Mouse (Mus musculus) bone marrow, adult 2 months (tissue): ENCODE data around the gene 1700003E16Rik. TPM values are rescaled to one million over a fixed set of nuclear protein-coding genes. Genes with fewer than 3 reads are reported as not detected.
A peak's percentile ranks its signal among the peaks of the same experiment; 100 is the strongest.

Experiments used
- H3K27ac ChIP-seq: fragments of 200-500 bp; 2 replicates; pipeline ENCODE4 v1.5.1; 2012; ENCODE audit warnings: low read depth, mild to moderate bottlenecking, control low read depth, inconsistent platforms, low read length; ENCODE audit not compliant: control insufficient read depth, poor library complexity, insufficient read depth
- H3K4me1 ChIP-seq: fragments of 200-500 bp; 2 replicates; pipeline ENCODE4 v1.6.1; 2011; ENCODE audit warnings: low read length; ENCODE audit not compliant: control insufficient read depth, insufficient read depth
- H3K4me3 ChIP-seq: fragments of 200-500 bp; replicated peaks from 2 replicates; pipeline ENCODE3; 2011; ENCODE audit warnings: mild to moderate bottlenecking, low read depth, low read length, control low read depth; ENCODE audit not compliant: control insufficient read depth
- CTCF ChIP-seq: fragments of 200-500 bp; IDR thresholded peaks from 2 replicates; pipeline ENCODE4 v1.5.1; 2011; ENCODE audit warnings: low read length, control low read depth; ENCODE audit not compliant: control insufficient read depth, insufficient read depth
- POLR2A ChIP-seq: fragments of 200-500 bp; IDR thresholded peaks from 2 replicates; pipeline ENCODE4 v1.6.1; 2011; ENCODE audit warnings: low read depth, mild to moderate bottlenecking, control low read depth, low read length, borderline replicate concordance; ENCODE audit not compliant: control insufficient read depth
- WGBS: fragments of 180-500 bp; shearing (Covaris S2); methylation state at CpG from one replicate; pipeline ENCODE4 v1.1.7; 2018; 5-methylcytosine and 5-hydroxymethylcytosine counted together
- polyA plus RNA-seq: library from polyadenylated mRNA; stranded (reverse); fragments of >200 nt; gene quantifications from 2 replicates; pipeline ENCODE4 v1.2.4, GENCODE M21; 2011; ENCODE audit warnings: low replicate concordance; ENCODE audit not compliant: missing spikeins, insufficient read depth, insufficient read length

1700003E16Rik gene
- polyA plus RNA-seq, 1 experiment: not detected

DNA sequence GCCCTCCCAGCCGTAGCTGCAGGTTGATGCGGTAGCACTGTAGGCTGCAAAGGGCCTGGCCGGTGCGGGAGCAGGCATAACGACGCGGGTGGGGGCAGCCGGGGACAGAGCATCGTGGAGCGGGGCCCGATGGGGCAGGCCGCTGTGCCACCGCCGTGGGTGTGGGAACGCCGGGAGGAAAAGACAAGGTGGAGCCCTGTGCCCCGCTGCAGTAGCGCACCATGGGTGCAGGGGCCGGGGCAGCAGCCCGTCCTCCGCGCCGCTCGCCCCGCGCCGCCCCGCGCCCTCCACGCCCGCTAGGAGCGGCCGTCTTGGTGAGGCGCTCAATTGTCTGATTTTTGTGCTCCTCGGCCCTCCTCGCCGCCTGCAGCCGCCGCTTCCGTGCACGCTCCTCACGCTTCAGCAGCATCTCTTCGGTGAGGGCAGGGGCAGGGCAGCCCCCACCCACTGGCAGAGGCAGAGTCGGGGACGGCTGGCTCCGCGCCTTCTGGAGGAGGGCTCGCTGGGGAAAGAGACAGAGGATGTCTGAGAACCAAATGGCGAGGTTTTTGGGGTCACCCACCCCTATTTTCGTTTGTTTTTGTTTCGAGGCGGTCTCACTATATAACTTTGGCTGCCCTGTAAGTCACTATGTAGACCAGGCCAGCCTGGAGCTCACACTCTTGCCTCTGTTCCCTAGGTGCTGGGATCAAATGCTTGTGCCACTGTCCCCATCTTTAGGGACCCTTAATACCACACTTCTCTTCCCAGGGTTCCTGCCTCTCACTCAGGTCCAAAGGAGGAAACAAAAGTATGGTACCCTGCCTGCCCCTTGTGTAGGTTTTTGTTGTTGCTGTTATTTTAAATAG, 34.1 kb upstream of the 1700003E16Rik start:
- peak overlapping the region; percentile 62 for H3K4me3 ChIP-seq
- peaks cover 3% of the 10 kb centered on the region; the same call in 1 of the 2 replicates for H3K4me1 ChIP-seq
- H3K27ac ChIP-seq: peak overlapping the region; percentile 89
- TF ChIP-seq POLR2A (peak; percentile 10; the same call in 1 of the 2 replicates), CTCF (no peak)
- WGBS: 5% methylated on average over 52 of the region's 52 CpGs

GRCm38 (mm10) chr6:83122961-83123360, 33.2 kb upstream of the 1700003E16Rik start:
- 98% methylated on average over 5 of the region's 5 CpGs for WGBS
- TF ChIP-seq CTCF (no peak), POLR2A (no peak)
- Histone ChIP-seq H3K4me3 (no peak overlapping the region), H3K4me1 (peaks cover 3% of the 10 kb centered on the region; the same call in 1 of the 2 replicates), H3K27ac (no peak overlapping the region)

DNA sequence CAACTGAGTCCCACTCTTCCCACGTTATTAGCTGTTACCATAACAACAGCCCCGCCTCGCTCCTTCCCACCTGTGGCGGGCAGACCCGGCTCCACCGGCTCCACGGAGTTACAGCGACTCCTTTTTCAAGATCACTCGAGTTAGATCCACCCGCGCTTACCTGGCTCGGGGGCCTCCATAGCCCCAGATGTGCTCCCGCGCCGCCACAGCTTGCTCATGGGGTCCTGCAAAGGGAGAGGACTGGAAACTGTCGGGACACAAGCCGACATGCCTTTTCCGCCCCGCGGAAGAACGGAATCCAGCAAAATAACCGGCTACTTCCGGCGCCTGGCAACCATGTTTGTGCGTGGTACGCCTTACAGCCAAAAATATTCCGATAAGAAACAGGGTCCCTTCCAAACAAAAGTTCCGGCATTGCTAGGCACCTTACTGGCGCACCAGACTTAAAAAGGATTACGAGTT, 31.3 kb upstream of the 1700003E16Rik start:
- Histone ChIP-seq H3K27ac (peak overlapping the region; percentile 80), H3K4me3 (peak overlapping the region; percentile 89), H3K4me1 (peaks cover under 1% of the 10 kb centered on the region; the same call in 1 of the 2 replicates)
- under 1% methylated on average over 30 of the region's 30 CpGs for WGBS
- TF ChIP-seq POLR2A (peak; percentile 73; the same call in 1 of the 2 replicates), CTCF (no peak)

DNA sequence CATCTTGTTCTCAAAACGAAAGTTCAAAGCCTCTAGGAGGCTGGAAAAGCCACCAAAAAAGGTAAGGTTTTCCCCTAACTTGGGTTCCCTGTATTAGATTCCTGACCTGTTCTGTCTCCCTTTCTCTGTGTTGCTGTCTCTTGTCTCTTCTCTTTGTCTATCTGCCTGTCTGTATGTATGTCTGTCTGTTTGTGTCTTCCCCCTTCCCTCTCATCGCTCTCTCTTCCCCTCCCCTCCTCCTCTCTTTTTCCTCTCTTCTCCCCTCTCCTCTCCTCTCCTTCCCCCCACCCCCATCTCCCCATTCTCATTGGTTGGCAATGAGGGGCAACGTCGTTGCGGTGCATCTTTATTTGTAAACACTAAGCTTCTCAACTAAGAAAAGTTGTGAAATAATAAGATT, 30.9 kb upstream of the 1700003E16Rik start, which contains the start of gene Ino80b:
Gene Ino80b (minus strand): TSS at position 101 of the 400 bp plus-strand sequence.
- H3K4me3 ChIP-seq: peak within 1 kb of the TSS; percentile 89
- peak within 1 kb of the TSS; percentile 80 for H3K27ac ChIP-seq
- 33% methylated on average over 5 of the region's 5 CpGs for WGBS
- TF ChIP-seq POLR2A: no peak
- TF ChIP-seq CTCF: no peak
- no peaks in the 10 kb centered on the region; the same call in 1 of the 2 replicates for H3K4me1 ChIP-seq

DNA sequence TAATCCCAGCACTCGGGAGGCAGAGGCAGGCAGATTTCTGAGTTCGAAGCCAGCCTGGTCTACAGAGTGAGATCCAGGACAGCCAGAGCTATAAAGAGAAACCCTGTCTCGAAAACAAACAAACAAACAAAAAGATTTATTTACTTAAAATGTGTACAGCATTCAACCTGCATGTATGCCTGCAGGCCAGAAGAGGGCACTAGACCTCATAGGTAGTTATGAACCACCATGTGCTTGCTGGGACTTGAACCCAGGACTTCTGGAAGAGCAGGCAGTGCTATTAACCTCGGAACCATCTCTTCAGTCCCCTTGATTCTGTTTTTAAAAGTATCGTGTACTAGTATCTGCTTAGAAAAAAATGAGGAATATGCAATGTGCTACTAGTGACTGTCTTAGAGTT, 28.8 kb upstream of the 1700003E16Rik start:
- Histone ChIP-seq H3K4me1 (peaks cover 2% of the 10 kb centered on the region; the same call in 1 of the 2 replicates), H3K27ac (no peak overlapping the region), H3K4me3 (no peak overlapping the region)
- TF ChIP-seq CTCF (peak; percentile 25; the same call in 1 of the 2 replicates), POLR2A (no peak)
- 88% methylated on average over 5 of the region's 5 CpGs for WGBS

DNA sequence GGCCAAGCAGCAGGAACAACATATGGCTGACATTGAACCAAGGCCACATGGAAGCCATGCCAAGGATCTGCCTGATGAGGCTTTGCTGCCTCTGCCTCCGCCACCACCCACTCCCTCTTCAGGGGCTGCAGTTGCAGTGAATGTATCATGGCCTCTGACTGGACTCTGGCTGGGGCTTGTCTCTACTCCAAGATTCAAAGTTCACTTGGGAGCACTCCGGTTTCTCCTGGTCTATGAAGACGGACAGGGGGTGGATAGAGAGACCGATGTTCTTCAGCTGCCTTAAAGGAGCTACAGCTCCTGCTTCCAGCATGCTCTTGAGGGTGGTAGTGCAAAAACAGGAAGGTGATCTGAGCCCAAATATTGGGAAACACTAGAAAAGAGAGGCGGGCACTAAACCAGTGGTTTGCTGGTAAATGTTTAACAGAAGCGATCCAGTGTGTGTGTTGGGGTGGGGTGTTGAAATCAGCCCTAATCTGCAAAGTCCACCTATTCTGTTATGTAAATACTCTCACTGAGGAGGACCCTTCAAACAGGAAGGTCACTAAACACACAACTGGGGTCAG, 24.7 kb upstream of the 1700003E16Rik start:
- peaks cover 4% of the 10 kb centered on the region; the same call in 1 of the 2 replicates for H3K4me1 ChIP-seq
- WGBS: 23% methylated on average over 6 of the region's 6 CpGs
- H3K4me3 ChIP-seq: no peak overlapping the region
- peak overlapping the region; percentile 43 for H3K27ac ChIP-seq
- no peak for TF ChIP-seq POLR2A
- TF ChIP-seq CTCF: no peak

GRCm38 (mm10) chr6:83132176-83132919, 23.9 kb upstream of the 1700003E16Rik start:
- no peak for TF ChIP-seq POLR2A
- TF ChIP-seq CTCF: no peak
- Histone ChIP-seq H3K27ac (peak overlapping the region; percentile 10; the same call in 1 of the 2 replicates), H3K4me1 (peaks cover 4% of the 10 kb centered on the region; the same call in 1 of the 2 replicates), H3K4me3 (no peak overlapping the region)
- 60% methylated on average over 9 of the region's 9 CpGs for WGBS

DNA sequence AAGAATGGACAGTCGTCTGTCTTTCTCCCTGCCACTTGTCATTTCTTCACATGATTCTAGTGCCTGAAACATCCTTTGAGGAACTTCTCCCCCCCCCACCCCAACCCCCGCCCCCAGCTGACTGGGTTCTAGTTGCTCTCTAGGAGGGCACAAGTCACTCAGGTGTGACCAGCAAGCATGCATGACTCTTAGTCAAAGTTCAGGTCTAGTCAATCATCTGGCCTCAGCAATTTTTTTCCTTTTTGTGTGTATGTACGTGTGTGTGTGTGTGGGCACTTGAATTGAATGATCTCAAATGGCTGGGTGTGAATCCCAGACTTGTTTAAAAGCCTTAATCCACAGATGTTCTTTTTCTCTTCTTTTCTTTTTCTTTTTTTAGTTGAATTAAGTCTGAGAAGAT, 22.0 kb upstream of the 1700003E16Rik start:
- Histone ChIP-seq H3K4me3 (no peak overlapping the region), H3K27ac (no peak overlapping the region), H3K4me1 (peaks cover 5% of the 10 kb centered on the region; the same call in 1 of the 2 replicates)
- WGBS: 49% methylated on average over 3 of the region's 3 CpGs
- TF ChIP-seq CTCF: no peak
- no peak for TF ChIP-seq POLR2A
